Mouse (Mus musculus): Measurements from ENCODE around the gene G0s2. TPM values are rescaled to one million over a fixed set of nuclear protein-coding genes. Genes with fewer than 3 reads are reported as not detected.

The G0s2 gene
- polyA plus RNA-seq, 1 experiment from 2014 or later: 10.1 TPM

DNA sequence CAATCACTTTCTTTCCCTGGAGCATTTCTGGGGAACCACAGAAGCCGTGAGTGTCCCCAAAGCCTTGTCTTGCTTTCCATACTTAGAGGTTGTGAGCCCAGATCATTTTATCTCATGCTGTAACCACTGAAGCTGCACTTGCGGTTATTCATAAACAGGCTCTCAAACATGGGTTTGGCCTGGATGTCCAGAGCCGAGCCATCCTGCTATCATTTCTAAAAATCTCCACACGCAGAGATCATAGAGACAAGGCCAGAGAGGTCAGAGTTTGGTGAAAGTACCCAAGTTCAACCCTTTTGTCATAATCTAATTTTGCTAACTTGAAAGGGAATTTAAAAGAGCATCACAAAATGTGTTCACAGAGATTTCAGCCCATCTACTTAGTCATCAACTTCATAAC, 31.6 kb downstream of the G0s2 start:
- TF ChIP-seq CTCF (IDR thresholded peaks at IDR 0.05; ENCODE audit: low read depth): no peak
- ATAC-seq: no peak
- WGBS: 82% methylated on average over 4 of the region's 4 CpGs
- H3K27me3 ChIP-seq (replicated peaks; ENCODE audit: control insufficient read depth, insufficient read depth, low read length): no peaks in the 10 kb centered on the region
- no peaks in the 10 kb centered on the region for H3K4me1 ChIP-seq (replicated peaks; ENCODE audit: control insufficient read depth, insufficient read depth, low read length)
- no peak overlapping the region for H3K9ac ChIP-seq (ENCODE audit: low read depth, low read length)
- no peaks in the 10 kb centered on the region for H3K9me3 ChIP-seq (ENCODE audit: control insufficient read depth)
- no peak overlapping the region for H3K4me2 ChIP-seq (replicated peaks; ENCODE audit: low read depth)
- H3K36me3 ChIP-seq (ENCODE audit: control insufficient read depth, insufficient read depth): no peaks in the 10 kb centered on the region
- H3K27ac ChIP-seq (ENCODE audit: low read depth, low read length): no peak overlapping the region
- no peak overlapping the region for H3K4me3 ChIP-seq (ENCODE audit: low read depth, low read length)

- Histone ChIP-seq H3K27me3 (replicated peaks; ENCODE audit: control insufficient read depth, insufficient read depth, low read length) (no peaks in the 10 kb centered on the region), H3K4me1 (replicated peaks; ENCODE audit: control insufficient read depth, insufficient read depth, low read length) (no peaks in the 10 kb centered on the region), H3K9ac (ENCODE audit: low read depth, low read length) (no peak overlapping the region), H3K4me3 (ENCODE audit: low read depth, low read length) (no peak overlapping the region), H3K36me3 (ENCODE audit: control insufficient read depth, insufficient read depth) (no peaks in the 10 kb centered on the region), H3K9me3 (ENCODE audit: control insufficient read depth) (no peaks in the 10 kb centered on the region), H3K4me2 (replicated peaks; ENCODE audit: low read depth) (no peak overlapping the region), H3K27ac (ENCODE audit: low read depth, low read length) (no peak overlapping the region)
- 52% methylated on average over 4 of the region's 4 CpGs for WGBS
- ATAC-seq: no peak
- TF ChIP-seq CTCF (IDR thresholded peaks at IDR 0.05; ENCODE audit: low read depth): no peak
Observed at GRCm38 (mm10) chr1:193238426-193238825, 34.6 kb downstream of the G0s2 start.

- no peaks in the 10 kb centered on the region for H3K4me1 ChIP-seq (replicated peaks; ENCODE audit: control insufficient read depth, insufficient read depth, low read length)
- TF ChIP-seq CTCF (IDR thresholded peaks at IDR 0.05; ENCODE audit: low read depth): no peak
- no peak overlapping the region for H3K4me2 ChIP-seq (replicated peaks; ENCODE audit: low read depth)
- H3K27ac ChIP-seq (ENCODE audit: low read depth, low read length): no peak overlapping the region
- no peaks in the 10 kb centered on the region for H3K36me3 ChIP-seq (ENCODE audit: control insufficient read depth, insufficient read depth)
- H3K27me3 ChIP-seq (replicated peaks; ENCODE audit: control insufficient read depth, insufficient read depth, low read length): no peaks in the 10 kb centered on the region
- no peak for ATAC-seq
- no peaks in the 10 kb centered on the region for H3K9me3 ChIP-seq (ENCODE audit: control insufficient read depth)
- no peak overlapping the region for H3K9ac ChIP-seq (ENCODE audit: low read depth, low read length)
- 71% methylated on average over 7 of the region's 7 CpGs for WGBS
- no peak overlapping the region for H3K4me3 ChIP-seq (ENCODE audit: low read depth, low read length)
Observed at GRCm38 (mm10) chr1:193234930-193235329, 38.1 kb downstream of the G0s2 start.

DNA sequence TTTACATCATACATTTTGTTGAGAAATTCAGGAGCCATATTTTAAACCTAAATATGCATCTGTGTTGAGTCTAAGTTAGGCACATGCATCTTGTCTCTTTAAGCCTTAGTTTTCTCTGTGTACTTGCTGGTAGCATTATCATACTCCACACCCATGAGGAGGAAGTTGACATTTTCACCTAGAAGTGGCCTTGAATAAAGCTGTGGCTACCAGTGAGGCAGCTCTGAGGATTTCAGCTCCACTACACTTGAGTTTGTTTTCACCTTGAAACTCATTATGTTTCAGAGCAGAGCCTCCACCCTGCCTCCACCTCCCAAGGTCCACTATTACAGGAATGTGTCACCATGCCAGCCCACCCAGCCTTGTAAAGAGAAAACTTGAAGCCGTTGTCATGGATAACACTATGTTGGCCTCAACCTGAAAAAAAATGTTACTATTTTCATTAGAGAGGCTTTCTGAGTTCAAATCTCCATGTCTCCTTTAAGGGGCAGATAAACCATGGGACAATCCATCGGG, 38.8 kb downstream of the G0s2 start:
- Histone ChIP-seq H3K4me1 (replicated peaks; ENCODE audit: control insufficient read depth, insufficient read depth, low read length) (no peaks in the 10 kb centered on the region), H3K9ac (ENCODE audit: low read depth, low read length) (no peak overlapping the region), H3K27ac (ENCODE audit: low read depth, low read length) (no peak overlapping the region), H3K36me3 (ENCODE audit: control insufficient read depth, insufficient read depth) (no peaks in the 10 kb centered on the region), H3K9me3 (ENCODE audit: control insufficient read depth) (no peaks in the 10 kb centered on the region), H3K4me3 (ENCODE audit: low read depth, low read length) (no peak overlapping the region), H3K27me3 (replicated peaks; ENCODE audit: control insufficient read depth, insufficient read depth, low read length) (no peaks in the 10 kb centered on the region), H3K4me2 (replicated peaks; ENCODE audit: low read depth) (no peak overlapping the region)
- no peak for ATAC-seq
- WGBS: 87% methylated on average over 2 of the region's 2 CpGs
- TF ChIP-seq CTCF (IDR thresholded peaks at IDR 0.05; ENCODE audit: low read depth): no peak

GRCm38 (mm10) chr1:193232732-193233131, 40.3 kb downstream of the G0s2 start:
- Histone ChIP-seq H3K27me3 (replicated peaks; ENCODE audit: control insufficient read depth, insufficient read depth, low read length) (no peaks in the 10 kb centered on the region), H3K4me2 (replicated peaks; ENCODE audit: low read depth) (no peak overlapping the region)
- WGBS: 79% methylated on average over 2 of the region's 2 CpGs

GRCm38 (mm10) chr1:193230935-193231334, 42.1 kb downstream of the G0s2 start:
- no peak overlapping the region for H3K27ac ChIP-seq (ENCODE audit: low read depth, low read length)
- TF ChIP-seq CTCF (IDR thresholded peaks at IDR 0.05; ENCODE audit: low read depth): no peak
- WGBS: 37% methylated on average over 5 of the region's 5 CpGs
- 0 out of 2 replicates have a peak, but pooled peaks cover 5% of the 10 kb centered on the region for H3K4me1 ChIP-seq (replicated peaks; ENCODE audit: control insufficient read depth, insufficient read depth, low read length)
- no peaks in the 10 kb centered on the region for H3K36me3 ChIP-seq (ENCODE audit: control insufficient read depth, insufficient read depth)
- no peak overlapping the region for H3K4me2 ChIP-seq (replicated peaks; ENCODE audit: low read depth)
- no peak for ATAC-seq
- H3K9ac ChIP-seq (ENCODE audit: low read depth, low read length): no peak overlapping the region
- H3K27me3 ChIP-seq (replicated peaks; ENCODE audit: control insufficient read depth, insufficient read depth, low read length): no peaks in the 10 kb centered on the region
- no peak overlapping the region for H3K4me3 ChIP-seq (ENCODE audit: low read depth, low read length)
- no peaks in the 10 kb centered on the region for H3K9me3 ChIP-seq (ENCODE audit: control insufficient read depth)

More at GRCm38 (mm10) chr1:193232732-193233131, 40.3 kb downstream of the G0s2 start:
- ATAC-seq: no peak
- no peaks in the 10 kb centered on the region for H3K9me3 ChIP-seq (ENCODE audit: control insufficient read depth)
- H3K9ac ChIP-seq (ENCODE audit: low read depth, low read length): no peak overlapping the region
- no peaks in the 10 kb centered on the region for H3K36me3 ChIP-seq (ENCODE audit: control insufficient read depth, insufficient read depth)
- no peak for TF ChIP-seq CTCF (IDR thresholded peaks at IDR 0.05; ENCODE audit: low read depth)
- H3K27ac ChIP-seq (ENCODE audit: low read depth, low read length): no peak overlapping the region
- no peaks in the 10 kb centered on the region for H3K4me1 ChIP-seq (replicated peaks; ENCODE audit: control insufficient read depth, insufficient read depth, low read length)
- no peak overlapping the region for H3K4me3 ChIP-seq (ENCODE audit: low read depth, low read length)

- 0 out of 2 replicates have a peak, but pooled peaks cover 5% of the 10 kb centered on the region for H3K4me1 ChIP-seq (replicated peaks; ENCODE audit: control insufficient read depth, insufficient read depth, low read length)
- H3K4me2 ChIP-seq (replicated peaks; ENCODE audit: low read depth): no peak overlapping the region
- no peaks in the 10 kb centered on the region for H3K9me3 ChIP-seq (ENCODE audit: control insufficient read depth)
- 52% methylated on average over 3 of the region's 3 CpGs for WGBS
- no peak overlapping the region for H3K4me3 ChIP-seq (ENCODE audit: low read depth, low read length)
- no peak overlapping the region for H3K9ac ChIP-seq (ENCODE audit: low read depth, low read length)
- TF ChIP-seq CTCF (IDR thresholded peaks at IDR 0.05; ENCODE audit: low read depth): no peak
- no peaks in the 10 kb centered on the region for H3K36me3 ChIP-seq (ENCODE audit: control insufficient read depth, insufficient read depth)
- ATAC-seq: no peak
- H3K27ac ChIP-seq (ENCODE audit: low read depth, low read length): no peak overlapping the region
- H3K27me3 ChIP-seq (replicated peaks; ENCODE audit: control insufficient read depth, insufficient read depth, low read length): no peaks in the 10 kb centered on the region
Observed at GRCm38 (mm10) chr1:193230531-193230930, 42.5 kb downstream of the G0s2 start.

All from intestine, postnatal 0 days (tissue).